Mouse (Mus musculus): ENCODE measurements at regions not wholly inside any gene's neighbourhood (a gene's known extent, or its start where the extent isn't known, plus 50 kb on each side); places are given as distances from the start of the nearest gene placed in this dataset.

- no peak for TF ChIP-seq CTCF (IDR thresholded peaks at IDR 0.05; ENCODE audit: control insufficient read depth, insufficient read depth, insufficient replicate concordance, low read depth, low read length)
- TF ChIP-seq POLR2A (IDR thresholded peaks at IDR 0.05; ENCODE audit: control insufficient read depth, low read depth, low read length): no peak
Measured at GRCm38 (mm10) chr12:73847336-73847735, 53.8 kb upstream of the Hif1a start.

Data from testis, adult 2 months (tissue).